Mouse (Mus musculus): ENCODE data around the gene Grik4. TPM values are rescaled to one million over a fixed set of nuclear protein-coding genes. Genes with fewer than 3 reads are reported as not detected.

Grik4 gene
- polyA plus RNA-seq, 1 experiment = 0.16 TPM

- Histone ChIP-seq H3K36me3 (ENCODE audit: control insufficient read depth, insufficient read depth, low read length) (no peaks in the 10 kb centered on the region), H3K4me3 (ENCODE audit: control insufficient read depth, insufficient read depth, low read length) (no peak overlapping the region), H3K27ac (ENCODE audit: control insufficient read depth, insufficient read depth, low read length) (no peak overlapping the region), H3K27me3 (ENCODE audit: control insufficient read depth, insufficient read depth, low read length) (no peaks in the 10 kb centered on the region), H3K4me1 (replicated peaks; ENCODE audit: control insufficient read depth, insufficient read depth, low read length) (no peaks in the 10 kb centered on the region)
- no peak for TF ChIP-seq POLR2A (IDR thresholded peaks at IDR 0.05; ENCODE audit: control insufficient read depth, extremely low read depth, insufficient read depth, low read length, poor library complexity)
- no peak for TF ChIP-seq CTCF (IDR thresholded peaks at IDR 0.05; ENCODE audit: borderline replicate concordance, control insufficient read depth, extremely low read depth, insufficient read depth, low read length, poor library complexity)
- DNase-seq = no peak
- 92% methylated on average over 7 of the region's 7 CpGs for WGBS
These were observed 220.2 kb downstream of the Grik4 start for GRCm38 (mm10) chr9:42724099-42724498.

GRCm38 (mm10) chr9:42722501-42722900 is 221.8 kb downstream of the Grik4 start:
- Histone ChIP-seq H3K36me3 (ENCODE audit: control insufficient read depth, insufficient read depth, low read length) (no peaks in the 10 kb centered on the region), H3K4me1 (replicated peaks; ENCODE audit: control insufficient read depth, insufficient read depth, low read length) (no peaks in the 10 kb centered on the region), H3K4me3 (ENCODE audit: control insufficient read depth, insufficient read depth, low read length) (no peak overlapping the region), H3K27me3 (ENCODE audit: control insufficient read depth, insufficient read depth, low read length) (no peaks in the 10 kb centered on the region), H3K27ac (ENCODE audit: control insufficient read depth, insufficient read depth, low read length) (no peak overlapping the region)
- TF ChIP-seq CTCF (IDR thresholded peaks at IDR 0.05; ENCODE audit: borderline replicate concordance, control insufficient read depth, extremely low read depth, insufficient read depth, low read length, poor library complexity) (no peak), POLR2A (IDR thresholded peaks at IDR 0.05; ENCODE audit: control insufficient read depth, extremely low read depth, insufficient read depth, low read length, poor library complexity) (no peak)
- DNase-seq = no peak
- 66% methylated on average over 4 of the region's 4 CpGs for WGBS

GRCm38 (mm10) chr9:42721718-42722117 is 222.6 kb downstream of the Grik4 start:
- H3K4me3 ChIP-seq (ENCODE audit: control insufficient read depth, insufficient read depth, low read length) = no peak overlapping the region
- no peaks in the 10 kb centered on the region for H3K27me3 ChIP-seq (ENCODE audit: control insufficient read depth, insufficient read depth, low read length)
- no peaks in the 10 kb centered on the region for H3K4me1 ChIP-seq (replicated peaks; ENCODE audit: control insufficient read depth, insufficient read depth, low read length)
- TF ChIP-seq CTCF (IDR thresholded peaks at IDR 0.05; ENCODE audit: borderline replicate concordance, control insufficient read depth, extremely low read depth, insufficient read depth, low read length, poor library complexity) = no peak
- TF ChIP-seq POLR2A (IDR thresholded peaks at IDR 0.05; ENCODE audit: control insufficient read depth, extremely low read depth, insufficient read depth, low read length, poor library complexity) = no peak
- no peak for DNase-seq
- no peaks in the 10 kb centered on the region for H3K36me3 ChIP-seq (ENCODE audit: control insufficient read depth, insufficient read depth, low read length)
- 89% methylated on average over 9 of the region's 9 CpGs for WGBS
- no peak overlapping the region for H3K27ac ChIP-seq (ENCODE audit: control insufficient read depth, insufficient read depth, low read length)

GRCm38 (mm10) chr9:42721146-42721545 is 223.1 kb downstream of the Grik4 start:
- TF ChIP-seq CTCF (IDR thresholded peaks at IDR 0.05; ENCODE audit: borderline replicate concordance, control insufficient read depth, extremely low read depth, insufficient read depth, low read length, poor library complexity) = no peak
- no peak for TF ChIP-seq POLR2A (IDR thresholded peaks at IDR 0.05; ENCODE audit: control insufficient read depth, extremely low read depth, insufficient read depth, low read length, poor library complexity)
- DNase-seq = no peak
- Histone ChIP-seq H3K27me3 (ENCODE audit: control insufficient read depth, insufficient read depth, low read length) (no peaks in the 10 kb centered on the region), H3K27ac (ENCODE audit: control insufficient read depth, insufficient read depth, low read length) (no peak overlapping the region), H3K4me3 (ENCODE audit: control insufficient read depth, insufficient read depth, low read length) (no peak overlapping the region), H3K36me3 (ENCODE audit: control insufficient read depth, insufficient read depth, low read length) (no peaks in the 10 kb centered on the region), H3K4me1 (replicated peaks; ENCODE audit: control insufficient read depth, insufficient read depth, low read length) (no peaks in the 10 kb centered on the region)
- WGBS = 89% methylated on average over 4 of the region's 4 CpGs

GRCm38 (mm10) chr9:42713912-42714311 is 230.4 kb downstream of the Grik4 start:
- DNase-seq = no peak
- 94% methylated on average over 8 of the region's 8 CpGs for WGBS

GRCm38 (mm10) chr9:42705848-42706247 is 238.4 kb downstream of the Grik4 start:
- no peaks in the 10 kb centered on the region for H3K4me1 ChIP-seq (replicated peaks; ENCODE audit: control insufficient read depth, insufficient read depth, low read length)
- H3K36me3 ChIP-seq (ENCODE audit: control insufficient read depth, insufficient read depth, low read length) = no peaks in the 10 kb centered on the region
- DNase-seq = no peak
- no peaks in the 10 kb centered on the region for H3K27me3 ChIP-seq (ENCODE audit: control insufficient read depth, insufficient read depth, low read length)
- H3K27ac ChIP-seq (ENCODE audit: control insufficient read depth, insufficient read depth, low read length) = no peak overlapping the region
- WGBS = 85% methylated on average over 7 of the region's 7 CpGs
- TF ChIP-seq CTCF (IDR thresholded peaks at IDR 0.05; ENCODE audit: borderline replicate concordance, control insufficient read depth, extremely low read depth, insufficient read depth, low read length, poor library complexity) = no peak
- no peak for TF ChIP-seq POLR2A (IDR thresholded peaks at IDR 0.05; ENCODE audit: control insufficient read depth, extremely low read depth, insufficient read depth, low read length, poor library complexity)
- H3K4me3 ChIP-seq (ENCODE audit: control insufficient read depth, insufficient read depth, low read length) = no peak overlapping the region

More at GRCm38 (mm10) chr9:42713912-42714311, 230.4 kb downstream of the Grik4 start:
- Histone ChIP-seq H3K36me3 (ENCODE audit: control insufficient read depth, insufficient read depth, low read length) (no peaks in the 10 kb centered on the region), H3K4me1 (replicated peaks; ENCODE audit: control insufficient read depth, insufficient read depth, low read length) (no peaks in the 10 kb centered on the region), H3K27ac (ENCODE audit: control insufficient read depth, insufficient read depth, low read length) (no peak overlapping the region), H3K27me3 (ENCODE audit: control insufficient read depth, insufficient read depth, low read length) (no peaks in the 10 kb centered on the region), H3K4me3 (ENCODE audit: control insufficient read depth, insufficient read depth, low read length) (no peak overlapping the region)
- TF ChIP-seq CTCF (IDR thresholded peaks at IDR 0.05; ENCODE audit: borderline replicate concordance, control insufficient read depth, extremely low read depth, insufficient read depth, low read length, poor library complexity) (no peak), POLR2A (IDR thresholded peaks at IDR 0.05; ENCODE audit: control insufficient read depth, extremely low read depth, insufficient read depth, low read length, poor library complexity) (no peak)

Measured in thymus, adult 2 months (tissue).